Mouse (Mus musculus): ENCODE results near the gene Hoxd3.

GRCm38 (mm10) chr2:74673835-74674425 is 37.8 kb upstream of the Hoxd3 start:
- TF ChIP-seq CTCF (IDR thresholded peaks at IDR 0.05) (no peak), EP300 (IDR thresholded peaks at IDR 0.05) (no peak)
